Mouse (Mus musculus) erythroblast, embryonic 14.5 days (primary cell): ENCODE measurements around the gene Zfp827. TPM values are rescaled to one million over a fixed set of nuclear protein-coding genes. Genes with fewer than 3 reads are reported as not detected.

Source experiments
- H3K27me3 ChIP-seq: 2 replicates; pipeline ENCODE4 v1.6.1; 2012; ENCODE audit warnings: inconsistent platforms; ENCODE audit not compliant: control insufficient read depth
- H3K36me3 ChIP-seq: 2 replicates; pipeline ENCODE4 v1.6.1; 2012; ENCODE audit warnings: mild to moderate bottlenecking, inconsistent platforms; ENCODE audit not compliant: control insufficient read depth
- H3K4me1 ChIP-seq: 2 replicates; pipeline ENCODE4 v1.6.1; 2012; ENCODE audit warnings: inconsistent platforms; ENCODE audit not compliant: control insufficient read depth
- H3K4me3 ChIP-seq: replicated peaks from 2 replicates; pipeline ENCODE3; 2012; ENCODE audit warnings: moderate library complexity, mild to moderate bottlenecking, inconsistent platforms
- H3K9me3 ChIP-seq: 2 replicates; pipeline ENCODE4 v1.6.1; 2012; ENCODE audit warnings: low read length, inconsistent platforms, mixed read lengths; ENCODE audit not compliant: control insufficient read depth
- GATA1 ChIP-seq: IDR thresholded peaks from 2 replicates; pipeline ENCODE4 v1.6.1; 2012; ENCODE audit warnings: low read length, inconsistent platforms, mixed read lengths
- TAL1 ChIP-seq: IDR thresholded peaks from 3 replicates; pipeline ENCODE4 v1.6.1; 2012; ENCODE audit warnings: low read length, inconsistent platforms, mixed read lengths
- polyA plus RNA-seq: library from polyadenylated mRNA; stranded (reverse); fragments of >175 nt; gene quantifications from 2 replicates; pipeline ENCODE4 v1.2.3, GENCODE M21; 2012

Gene Zfp827
- 0.03 and 0.05 TPM in 2 replicates for polyA plus RNA-seq

- H3K4me1 ChIP-seq, result no peaks in the 10 kb centered on the region; the same call in 1 of the 2 replicates
- no peaks in the 10 kb centered on the region for H3K9me3 ChIP-seq
- TF ChIP-seq TAL1 (no peak), GATA1 (no peak)
- H3K4me3 ChIP-seq, result peak within 1 kb of the TSS; percentile 63
- H3K27me3 ChIP-seq, result peaks cover 69% of the 10 kb centered on the region
- no peaks in the 10 kb centered on the region for H3K36me3 ChIP-seq
Measured at GRCm38 (mm10) chr8:79027977-79028487, at the start of gene Zfp827. TSS of gene Zfp827 (plus strand) at chr8:79028437.

DNA sequence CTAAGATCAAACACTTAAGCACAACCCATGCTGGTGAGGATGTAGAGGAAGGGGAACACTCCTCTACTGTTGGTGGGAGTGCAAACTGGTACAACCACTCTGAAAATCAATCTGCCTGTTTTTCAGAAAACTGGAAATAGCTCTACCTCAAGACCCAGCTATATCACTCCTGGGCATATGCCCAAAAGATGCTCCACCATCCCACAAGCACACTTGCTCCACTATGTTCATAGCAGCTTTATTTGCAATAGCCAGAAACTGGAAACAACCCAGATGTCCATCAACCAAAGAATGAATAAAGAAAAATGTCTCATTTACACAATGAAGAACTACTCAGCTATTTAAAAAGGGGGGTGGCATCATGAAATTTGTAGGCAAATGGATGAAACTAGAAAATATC lies 23.9 kb upstream of the Zfp827 start:
- TF ChIP-seq GATA1 (no peak), TAL1 (no peak)
- H3K27me3 ChIP-seq, result no peaks in the 10 kb centered on the region
- H3K4me3 ChIP-seq, result no peak overlapping the region
- H3K4me1 ChIP-seq, result no peaks in the 10 kb centered on the region
- no peaks in the 10 kb centered on the region for H3K36me3 ChIP-seq
- H3K9me3 ChIP-seq, result no peaks in the 10 kb centered on the region

GRCm38 (mm10) chr8:79015061-79015460 lies 13.2 kb upstream of the Zfp827 start:
- H3K4me3 ChIP-seq, result no peak overlapping the region
- H3K36me3 ChIP-seq, result no peaks in the 10 kb centered on the region
- no peaks in the 10 kb centered on the region for H3K9me3 ChIP-seq
- H3K27me3 ChIP-seq, result no peaks in the 10 kb centered on the region
- TF ChIP-seq TAL1 (no peak), GATA1 (no peak)
- H3K4me1 ChIP-seq, result no peaks in the 10 kb centered on the region

GRCm38 (mm10) chr8:79016076-79016475 lies 12.2 kb upstream of the Zfp827 start:
- Histone ChIP-seq H3K36me3 (no peaks in the 10 kb centered on the region), H3K9me3 (no peaks in the 10 kb centered on the region), H3K27me3 (no peaks in the 10 kb centered on the region), H3K4me1 (no peaks in the 10 kb centered on the region), H3K4me3 (no peak overlapping the region)
- TF ChIP-seq TAL1 (no peak), GATA1 (no peak)

GRCm38 (mm10) chr8:79016583-79016982 lies 11.7 kb upstream of the Zfp827 start:
- Histone ChIP-seq H3K4me1 (no peaks in the 10 kb centered on the region), H3K9me3 (no peaks in the 10 kb centered on the region), H3K27me3 (no peaks in the 10 kb centered on the region), H3K36me3 (no peaks in the 10 kb centered on the region), H3K4me3 (no peak overlapping the region)
- TF ChIP-seq GATA1, result no peak
- no peak for TF ChIP-seq TAL1

DNA sequence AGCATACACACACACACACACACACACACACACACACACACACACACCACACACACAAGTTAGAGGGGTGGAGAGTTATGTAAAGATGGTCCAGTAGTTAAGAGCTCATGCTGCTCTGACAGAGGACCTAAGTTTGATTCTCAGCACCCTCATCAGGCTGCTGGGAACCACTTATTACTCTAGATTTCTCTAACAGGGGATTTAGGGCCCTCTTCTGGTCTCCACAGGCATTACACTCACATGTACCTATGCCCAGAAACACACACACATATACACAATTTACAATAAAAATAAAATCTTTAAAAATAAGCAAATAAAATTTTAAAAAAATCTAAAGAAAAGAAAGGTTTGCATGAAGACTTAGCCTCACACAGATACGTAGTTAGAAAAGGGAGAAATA lies 4.3 kb upstream of the Zfp827 start:
- Histone ChIP-seq H3K4me1 (no peaks in the 10 kb centered on the region), H3K27me3 (peaks cover 30% of the 10 kb centered on the region), H3K36me3 (no peaks in the 10 kb centered on the region), H3K4me3 (no peak overlapping the region), H3K9me3 (no peaks in the 10 kb centered on the region)
- TF ChIP-seq GATA1 (no peak), TAL1 (no peak)

DNA sequence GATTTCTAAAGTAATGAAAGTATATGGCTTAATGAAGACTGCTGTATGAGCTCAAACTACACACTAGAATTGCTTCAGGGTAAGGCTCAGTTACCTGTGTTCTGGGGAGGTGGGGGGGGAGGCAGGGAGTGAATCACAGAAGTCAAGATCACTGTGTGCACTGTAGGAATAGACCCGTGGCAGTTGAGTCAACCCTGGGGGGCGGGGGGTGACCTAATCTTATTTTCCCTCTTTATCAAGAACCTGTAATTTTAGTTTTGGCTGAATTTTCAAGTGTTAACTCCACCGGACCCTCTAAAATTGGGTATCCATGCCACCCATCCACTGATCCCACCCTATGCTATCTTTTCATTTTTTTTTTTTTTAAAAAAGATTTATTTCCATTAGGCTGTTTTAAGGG lies 918 bp upstream of the Zfp827 start:
- H3K9me3 ChIP-seq, result no peaks in the 10 kb centered on the region
- no peak overlapping the region for H3K4me3 ChIP-seq
- peaks cover 64% of the 10 kb centered on the region for H3K27me3 ChIP-seq
- no peaks in the 10 kb centered on the region; the same call in 1 of the 2 replicates for H3K4me1 ChIP-seq
- TF ChIP-seq GATA1 (no peak), TAL1 (no peak)
- H3K36me3 ChIP-seq, result no peaks in the 10 kb centered on the region

DNA sequence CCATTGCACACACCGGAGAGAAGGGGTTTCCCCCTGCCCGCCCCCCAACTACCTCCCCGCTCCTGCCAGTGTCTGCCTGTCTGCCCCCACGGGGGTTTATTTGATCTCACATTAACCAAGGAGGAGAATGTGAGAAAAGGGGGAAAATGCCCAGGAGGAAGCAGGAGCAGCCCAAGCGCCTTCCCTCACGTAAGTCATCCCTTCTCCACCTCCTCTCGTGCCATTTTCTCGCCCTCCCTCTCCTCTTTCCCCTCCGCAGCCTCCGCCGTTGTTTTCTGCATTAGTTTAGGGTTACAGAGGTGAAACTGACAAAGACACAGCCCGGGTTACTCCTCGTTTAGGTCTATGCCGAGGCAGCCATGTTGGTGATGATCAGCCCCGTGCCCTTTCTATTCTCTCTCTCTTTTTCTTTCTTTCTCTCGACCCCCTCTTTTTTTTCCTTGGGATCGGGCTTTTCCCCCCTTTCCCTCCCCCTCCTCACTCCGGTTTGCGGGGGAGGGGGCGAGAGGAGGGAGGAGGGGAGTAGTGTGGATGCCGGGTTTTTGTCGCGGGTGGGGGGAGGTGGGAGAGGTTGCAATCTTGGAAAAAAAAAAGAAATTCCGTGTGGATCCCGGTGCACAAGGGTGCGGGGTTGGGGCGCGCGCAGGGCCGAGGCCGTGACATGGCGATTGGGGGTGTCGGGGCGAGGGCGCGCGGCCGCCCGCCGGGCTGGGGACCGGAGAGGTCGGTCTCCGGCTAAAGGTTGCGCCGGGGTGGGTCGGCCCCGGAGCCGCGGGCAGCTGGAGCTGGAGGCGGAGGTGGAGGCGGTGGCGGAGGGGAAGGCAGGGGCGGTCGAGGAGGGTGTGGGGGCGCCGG lies 531 bp downstream of the Zfp827 start:
- peak overlapping the region; percentile 63 for H3K4me3 ChIP-seq
- H3K4me1 ChIP-seq, result no peaks in the 10 kb centered on the region; the same call in 1 of the 2 replicates
- TF ChIP-seq TAL1 (no peak), GATA1 (no peak)
- H3K36me3 ChIP-seq, result no peaks in the 10 kb centered on the region
- no peaks in the 10 kb centered on the region for H3K9me3 ChIP-seq
- H3K27me3 ChIP-seq, result peaks cover 69% of the 10 kb centered on the region
